Mouse (Mus musculus): ENCODE data around the gene Olfr592. TPM values are rescaled to one million over a fixed set of nuclear protein-coding genes. Genes with fewer than 3 reads are reported as not detected.
"Not testable (repeated sequence)": the region's sequence is repeated elsewhere in the genome, so short reads cannot be mapped to it uniquely, and the experiment has no call there.

Olfr592 gene
- total RNA-seq (2017) = 0.10 TPM in 1 of 3 replicates, not detected in the others

DNA sequence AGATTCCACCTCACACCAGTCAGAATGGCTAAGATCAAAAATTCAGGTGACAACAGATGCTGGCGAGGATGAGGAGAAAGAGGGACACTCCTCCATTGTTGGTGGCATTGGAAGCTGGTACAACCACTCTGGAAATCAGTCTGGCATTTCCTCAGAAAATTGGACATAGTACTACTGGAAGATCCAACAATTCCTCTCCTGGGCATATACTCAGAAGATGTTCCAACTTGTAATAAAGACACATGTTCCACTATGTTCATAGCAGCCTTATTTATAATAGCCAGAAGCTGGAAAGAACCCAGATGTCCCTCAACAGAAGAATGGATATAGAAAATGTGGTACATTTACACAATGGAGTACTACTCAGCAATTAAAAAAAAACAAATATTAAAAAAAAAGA is at the start of gene Olfr592:
Gene Olfr592 (plus strand): TSS at position 301 of the 400 bp plus-strand sequence.
- not testable (repeated sequence) for ATAC-seq (replicated peaks; ENCODE audit: insufficient number of reproducible peaks, low FRiP score, low TSS enrichment, poor library complexity, severe bottlenecking)

- ATAC-seq (replicated peaks; ENCODE audit: insufficient number of reproducible peaks, low FRiP score, low TSS enrichment, poor library complexity, severe bottlenecking) = no peak
Measured at GRCm38 (mm10) chr7:103140579-103140978, 44.0 kb upstream of the Olfr592 start, which contains the start of gene Olfr588-ps1. Gene Olfr588-ps1 (plus strand): TSS chr7:103140879.

DNA sequence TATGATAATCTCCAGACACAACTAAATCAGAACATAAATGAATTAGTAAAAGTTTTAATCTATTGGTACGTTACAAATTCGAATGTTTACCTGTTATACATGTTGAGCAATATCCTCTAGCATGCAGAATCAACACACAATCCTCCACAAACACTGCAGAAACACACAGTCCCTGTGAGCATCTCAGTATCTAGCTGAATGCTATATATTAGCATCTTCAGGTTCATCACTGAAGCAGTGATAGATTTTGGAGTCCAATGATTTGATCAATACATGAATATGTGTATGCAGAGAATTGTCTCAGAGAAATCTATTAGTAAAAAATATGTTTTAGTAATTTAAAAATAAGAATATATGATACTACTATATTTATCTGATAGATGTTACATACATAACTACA is 28.3 kb upstream of the Olfr592 start, which contains the start of gene Olfr589:
Gene Olfr589 (minus strand): TSS at position 101 of the 400 bp plus-strand sequence.
- ATAC-seq (replicated peaks; ENCODE audit: insufficient number of reproducible peaks, low FRiP score, low TSS enrichment, poor library complexity, severe bottlenecking) = no peak

DNA sequence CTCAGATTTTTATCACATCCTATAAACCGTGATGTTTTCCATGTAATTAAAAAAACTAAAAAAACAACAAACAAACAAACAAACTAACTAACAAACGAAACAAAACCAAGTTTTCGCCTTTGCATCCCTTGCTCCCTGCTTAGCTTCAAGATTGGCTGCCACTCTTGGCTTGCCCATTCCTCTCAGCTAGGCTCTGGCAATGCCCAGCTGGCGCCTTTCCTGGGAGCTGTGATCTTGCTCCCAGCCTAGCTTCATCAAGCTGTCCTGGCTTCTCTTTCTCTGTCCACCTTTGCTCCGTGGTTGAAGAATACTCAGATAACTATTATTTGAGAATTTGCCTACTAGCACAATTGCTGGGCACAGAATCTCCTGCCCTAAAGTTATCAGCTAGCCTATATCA is 14.9 kb upstream of the Olfr592 start:
- ATAC-seq (replicated peaks; ENCODE audit: insufficient number of reproducible peaks, low FRiP score, low TSS enrichment, poor library complexity, severe bottlenecking) = no peak

GRCm38 (mm10) chr7:103178240-103178639 is 6.4 kb upstream of the Olfr592 start, which contains the start of gene Olfr591:
Gene Olfr591 (minus strand): TSS chr7:103178340.
- no peak for ATAC-seq (replicated peaks; ENCODE audit: insufficient number of reproducible peaks, low FRiP score, low TSS enrichment, poor library complexity, severe bottlenecking)

- ATAC-seq (replicated peaks; ENCODE audit: insufficient number of reproducible peaks, low FRiP score, low TSS enrichment, poor library complexity, severe bottlenecking) = no peak
Measured at GRCm38 (mm10) chr7:103211562-103211961, 27.0 kb downstream of the Olfr592 start, which contains the start of gene Olfr593. Gene Olfr593 (plus strand): TSS chr7:103211862.

- not testable (repeated sequence) for ATAC-seq (replicated peaks; ENCODE audit: insufficient number of reproducible peaks, low FRiP score, low TSS enrichment, poor library complexity, severe bottlenecking)
Measured at GRCm38 (mm10) chr7:103212050-103212449, 27.4 kb downstream of the Olfr592 start.

DNA sequence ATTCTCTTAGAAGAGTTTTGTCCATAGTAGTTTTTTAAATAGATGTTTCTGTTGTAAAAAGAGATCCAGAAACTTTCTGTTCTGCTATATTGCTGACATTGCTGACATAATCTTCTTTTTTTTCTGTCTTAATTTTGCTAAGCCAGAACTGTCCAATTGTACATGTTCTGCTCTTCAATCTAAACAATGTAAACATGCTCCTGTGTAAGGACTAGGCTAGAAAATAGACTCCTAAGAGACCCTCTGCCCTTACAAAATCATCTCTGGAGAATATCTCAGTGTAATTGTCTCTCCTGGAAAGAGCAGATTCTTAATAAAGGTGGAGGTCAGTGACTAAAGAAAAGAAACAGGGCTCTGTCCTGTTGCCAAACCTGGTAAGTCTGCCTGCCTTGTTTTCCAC is 32.1 kb downstream of the Olfr592 start, which contains the start of gene Olfr594:
Gene Olfr594 (plus strand): TSS at position 301 of the 400 bp plus-strand sequence.
- ATAC-seq (replicated peaks; ENCODE audit: insufficient number of reproducible peaks, low FRiP score, low TSS enrichment, poor library complexity, severe bottlenecking) = no peak

Other genes starting within 250 kb of the Olfr592 start
- gene Olfr573-ps1, start 242.2 kb upstream of the Olfr592 start, total RNA-seq (2017) = not detected in 3 replicates
- not detected in 3 replicates for gene Olfr574, start 236.3 kb upstream of the Olfr592 start, total RNA-seq (2017)
- gene Olfr575, start 226.0 kb upstream of the Olfr592 start, total RNA-seq (2017) = not detected in 3 replicates
- gene Olfr576, start 222.1 kb upstream of the Olfr592 start, total RNA-seq (2017) = not detected in 3 replicates
- not detected in 3 replicates for gene Olfr577, start 208.9 kb upstream of the Olfr592 start, total RNA-seq (2017)
- not detected in 3 replicates for gene Olfr578, start 195.5 kb upstream of the Olfr592 start, total RNA-seq (2017)
- not detected in 3 replicates for gene Olfr582, start 146.8 kb upstream of the Olfr592 start, total RNA-seq (2017)
- gene Olfr583, start 133.5 kb upstream of the Olfr592 start, total RNA-seq (2017) = not detected in 3 replicates
- gene Olfr584, start 102.9 kb upstream of the Olfr592 start, total RNA-seq (2017) = not detected in 3 replicates
- gene Olfr585, start 87.1 kb upstream of the Olfr592 start, total RNA-seq (2017) = 1.3 TPM in 1 of 3 replicates, not detected in the others
- not detected in 3 replicates for gene Olfr586, start 59.2 kb upstream of the Olfr592 start, total RNA-seq (2017)
- not detected in 3 replicates for gene Olfr588-ps1, start 43.9 kb upstream of the Olfr592 start, total RNA-seq (2017)
- not detected in 3 replicates for gene Olfr589, start 28.4 kb upstream of the Olfr592 start, total RNA-seq (2017)
- gene Olfr591, start 6.5 kb upstream of the Olfr592 start, total RNA-seq (2017) = not detected in 3 replicates
- gene Olfr593, start 27.1 kb downstream of the Olfr592 start, total RNA-seq (2017) = not detected in 3 replicates
- not detected in 3 replicates for gene Olfr594, start 32.2 kb downstream of the Olfr592 start, total RNA-seq (2017)
- gene Usp17ld, start 67.7 kb downstream of the Olfr592 start, total RNA-seq (2017) = not detected in 3 replicates
- gene Olfr596, start 120.8 kb downstream of the Olfr592 start, total RNA-seq (2017) = not detected in 3 replicates
- gene Olfr597, start 131.5 kb downstream of the Olfr592 start, total RNA-seq (2017) = not detected in 3 replicates
- gene Olfr598, start 138.8 kb downstream of the Olfr592 start, total RNA-seq (2017) = not detected in 3 replicates
- gene Olfr599, start 151.1 kb downstream of the Olfr592 start, total RNA-seq (2017) = not detected in 3 replicates
- not detected in 3 replicates for gene Olfr600, start 164.9 kb downstream of the Olfr592 start, total RNA-seq (2017)
- not detected in 3 replicates for gene Olfr601, start 177.9 kb downstream of the Olfr592 start, total RNA-seq (2017)
- not detected in 3 replicates for gene Olfr603, start 201.4 kb downstream of the Olfr592 start, total RNA-seq (2017)
- gene Usp17lc, start 230.3 kb downstream of the Olfr592 start, total RNA-seq (2017) = not detected in 3 replicates

Data from monocyte, adult 5-6 weeks (primary cell).